Mouse (Mus musculus) lung, adult 2 months (tissue): Measurements from ENCODE around the gene Zc3h4.
A peak's percentile ranks its signal among the peaks of the same experiment; 100 is the strongest.

Experiments
- CTCF ChIP-seq: fragments of 200-500 bp; IDR thresholded peaks from 2 replicates; pipeline ENCODE4 v1.5.1; 2011; ENCODE audit warnings: mild to moderate bottlenecking, low read length, control low read depth; ENCODE audit not compliant: insufficient read depth
- POLR2A ChIP-seq: fragments of 200-500 bp; IDR thresholded peaks from 2 replicates; pipeline ENCODE4 v1.6.1; 2011; ENCODE audit warnings: low read depth, mild to moderate bottlenecking, control low read depth, low read length, borderline replicate concordance; ENCODE audit errors: extremely low read depth

DNA sequence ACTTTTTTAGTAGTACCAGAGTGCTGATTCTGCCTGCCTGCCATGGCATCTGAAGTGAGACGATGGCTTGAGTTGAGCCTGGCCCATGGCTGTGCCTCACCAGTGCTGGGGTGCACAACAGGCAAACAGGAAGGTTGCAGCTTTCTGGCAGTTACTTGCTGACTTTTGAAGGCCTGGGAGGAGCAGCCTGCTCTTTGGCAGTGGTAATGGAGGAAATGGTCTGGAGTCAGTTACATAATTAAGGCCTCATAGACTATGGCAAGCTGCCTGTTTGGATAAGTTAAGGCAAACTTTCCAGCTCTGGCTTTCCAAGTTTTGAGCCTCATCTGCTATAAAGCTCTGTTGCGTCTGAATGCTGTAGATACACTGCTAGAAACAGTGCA is 4.4 kb downstream of the Zc3h4 start:
- TF ChIP-seq CTCF (no peak), POLR2A (peak; percentile 93; the same call in 1 of the 2 replicates)
